Mouse (Mus musculus) neutrophil, adult 5-6 weeks (primary cell): ENCODE results near the gene Akap13. TPM values are rescaled to one million over a fixed set of nuclear protein-coding genes. Genes with fewer than 3 reads are reported as not detected.
A peak's percentile ranks its signal among the peaks of the same experiment; 100 is the strongest.

Experiments
- ATAC-seq: fragments of 151-379, 151-347 bp; 2 replicates; pipeline ENCODE4 v1.8.0; 2017; ENCODE audit warnings: mild to moderate bottlenecking, moderate TSS enrichment; ENCODE audit not compliant: insufficient number of reproducible peaks, poor library complexity, low FRiP score, severe bottlenecking; ENCODE audit errors: extremely low read depth
- total RNA-seq: library from RNA; stranded (forward); fragments of 200-1000 nt; gene quantifications from 2 replicates; pipeline ENCODE4 v1.2.3, GENCODE M21; 2017

Akap13 gene
- 895 and 935 TPM in 2 replicates for total RNA-seq

GRCm38 (mm10) chr7:75455223-75456151 lies at the start of gene Akap13:
Akap13 (plus strand) TSS chr7:75455534.
- ATAC-seq = peak; percentile 96

- no peak for ATAC-seq
These were observed 44.7 kb upstream of the Akap13 start for GRCm38 (mm10) chr7:75410641-75411040.

DNA sequence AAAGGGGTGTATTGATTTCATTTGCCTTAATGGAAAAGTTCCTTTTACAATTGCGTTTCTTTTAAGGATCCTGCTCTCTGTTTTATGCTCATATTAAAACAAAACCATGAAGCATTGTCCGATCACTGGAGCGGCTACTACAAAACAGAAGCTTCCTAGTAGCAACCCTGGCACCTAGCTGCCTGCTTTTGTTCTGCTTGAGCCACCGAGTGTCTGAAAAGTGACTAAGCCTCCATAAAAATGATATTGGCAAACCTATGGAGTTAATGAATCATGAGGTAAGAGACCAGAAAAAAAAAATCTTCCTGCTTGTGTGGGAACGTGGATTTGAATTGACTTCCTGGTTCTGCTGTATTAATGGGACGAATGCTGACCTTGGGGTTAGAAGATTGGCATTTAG lies 44.1 kb upstream of the Akap13 start:
- ATAC-seq = no peak

DNA sequence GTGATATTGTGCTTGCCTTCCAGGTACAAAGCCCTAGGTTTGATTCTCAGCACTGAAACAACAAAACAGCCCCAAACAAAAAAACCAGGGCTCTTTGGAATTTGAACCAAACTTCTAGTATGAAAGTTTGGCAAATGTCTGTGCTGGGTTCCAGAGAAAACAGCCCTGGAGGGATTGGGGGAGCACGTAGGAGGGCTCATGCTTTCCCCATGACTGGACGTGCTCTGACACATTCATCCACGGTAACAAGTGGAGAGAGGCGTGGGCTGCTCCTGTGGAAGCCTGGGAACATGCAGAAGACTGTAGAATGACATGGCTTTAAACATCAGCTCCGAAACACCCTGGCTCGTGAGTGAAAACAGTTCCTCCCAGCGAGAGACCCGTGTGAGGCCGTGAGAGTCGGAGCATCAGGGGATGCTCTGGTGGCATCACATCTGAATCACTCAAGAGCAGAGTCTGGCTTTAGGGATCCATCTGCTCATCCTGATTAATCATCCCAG lies 43.3 kb upstream of the Akap13 start:
- no peak for ATAC-seq

GRCm38 (mm10) chr7:75412568-75412967 lies 42.8 kb upstream of the Akap13 start:
- no peak for ATAC-seq

- ATAC-seq = 0 out of 2 replicates have a peak, but pooled peaks have one; percentile 33
These were observed 41.4 kb upstream of the Akap13 start for GRCm38 (mm10) chr7:75413903-75414302.

DNA sequence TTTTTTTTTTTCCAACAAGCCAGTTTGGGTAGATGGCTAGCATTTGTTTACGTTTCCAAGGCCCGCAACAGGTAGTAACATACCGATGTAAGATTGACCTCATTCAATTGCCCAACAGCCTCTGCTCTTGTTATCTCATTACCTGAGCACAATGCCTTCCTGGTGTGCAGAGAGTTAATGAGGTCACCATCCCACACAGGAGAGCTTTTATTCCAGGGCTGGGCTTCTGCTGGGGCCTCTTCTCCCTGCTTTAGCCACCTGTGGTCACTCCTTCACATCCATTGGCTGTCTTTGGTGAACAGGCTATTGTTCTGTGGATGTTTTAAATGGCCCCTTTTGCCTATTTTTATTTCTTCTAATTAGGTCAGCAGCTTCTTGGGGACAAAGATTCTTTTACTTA lies 41.0 kb upstream of the Akap13 start:
- ATAC-seq = no peak

DNA sequence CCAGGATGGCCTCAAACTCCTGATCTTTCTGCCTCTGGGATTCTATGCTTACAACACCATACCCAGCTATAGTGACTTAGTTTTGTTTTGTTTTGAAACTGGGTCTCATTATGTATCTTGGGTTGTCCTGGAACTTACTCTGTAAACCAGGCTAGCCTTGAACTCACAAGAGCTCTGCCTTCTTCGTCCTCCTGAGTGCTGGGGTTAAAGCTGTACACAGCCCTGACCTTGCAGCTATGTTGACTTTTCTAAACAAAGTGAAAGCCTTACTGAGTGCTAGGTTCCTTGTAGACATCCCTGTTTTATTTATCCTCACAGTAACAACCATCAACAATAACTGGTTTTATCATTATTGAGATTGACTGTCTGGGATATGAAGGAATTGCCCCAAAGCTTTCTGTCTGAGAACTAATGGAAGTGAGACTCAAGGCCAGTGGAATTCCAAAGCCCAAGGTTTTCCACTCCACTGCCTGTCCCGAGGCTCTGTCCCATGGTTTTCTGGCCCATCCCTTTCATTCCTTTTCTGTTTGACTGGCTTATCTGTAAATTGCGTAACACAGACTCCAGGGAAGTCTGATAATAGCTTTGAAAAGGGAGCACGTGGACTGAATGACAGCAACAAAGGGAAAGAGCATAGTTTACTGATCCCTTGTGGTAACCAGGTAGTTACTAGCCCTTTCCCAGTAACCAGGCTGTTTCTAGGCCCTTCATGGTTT lies 40.0 kb upstream of the Akap13 start:
- no peak for ATAC-seq

DNA sequence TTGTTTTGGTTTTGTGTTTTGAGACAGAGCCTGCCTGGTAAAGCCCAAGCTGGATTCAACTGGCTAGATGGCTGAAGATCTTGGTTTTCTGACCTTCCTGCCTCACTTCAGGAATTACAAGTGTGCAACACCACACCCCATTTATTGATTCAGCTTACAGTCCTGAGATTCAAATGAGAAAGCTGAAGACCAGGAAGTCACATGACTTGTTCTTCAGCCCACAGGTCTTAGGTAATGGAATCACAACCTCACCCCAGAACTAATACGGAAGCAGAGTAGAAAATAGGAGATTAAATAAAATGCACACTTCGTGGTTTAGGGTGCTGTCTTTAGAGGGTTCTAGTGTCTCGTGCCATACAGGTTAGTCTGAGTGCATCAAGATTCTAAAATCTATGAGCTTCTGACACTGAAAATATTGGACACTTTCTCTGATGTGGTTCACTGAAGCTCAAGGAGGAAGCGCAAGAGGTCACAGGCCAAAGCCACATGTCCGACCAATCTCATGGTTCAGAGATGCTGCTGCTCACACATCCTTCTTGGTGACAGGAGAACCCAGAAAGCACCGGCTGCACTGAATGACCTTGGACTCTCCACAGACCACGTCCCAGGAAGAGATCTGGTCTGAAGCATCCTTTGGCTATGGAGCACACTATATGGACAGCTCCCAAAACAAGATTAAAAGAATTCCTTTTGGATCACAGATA lies 39.3 kb upstream of the Akap13 start:
- ATAC-seq = 0 out of 2 replicates have a peak, but pooled peaks have one; percentile 13

DNA sequence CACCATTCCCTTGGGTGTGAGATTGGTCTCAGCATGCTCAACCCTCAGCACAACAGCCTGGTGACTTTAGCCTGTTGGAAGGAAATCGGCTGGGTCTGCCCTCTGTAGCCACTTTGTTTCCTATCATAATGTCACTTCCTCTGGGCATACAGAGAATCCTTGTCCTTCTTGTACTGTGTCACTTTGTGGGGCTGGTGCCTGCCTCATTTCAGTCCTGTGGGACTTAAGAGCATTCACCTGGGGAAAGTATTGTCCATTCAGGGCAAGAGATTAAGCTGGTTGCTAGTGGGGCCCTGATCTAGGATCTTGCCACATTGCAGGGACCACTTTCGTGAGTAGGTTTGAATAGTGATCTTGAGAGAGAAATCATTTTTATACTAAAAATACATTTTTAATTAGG lies 34.4 kb upstream of the Akap13 start:
- ATAC-seq = no peak

DNA sequence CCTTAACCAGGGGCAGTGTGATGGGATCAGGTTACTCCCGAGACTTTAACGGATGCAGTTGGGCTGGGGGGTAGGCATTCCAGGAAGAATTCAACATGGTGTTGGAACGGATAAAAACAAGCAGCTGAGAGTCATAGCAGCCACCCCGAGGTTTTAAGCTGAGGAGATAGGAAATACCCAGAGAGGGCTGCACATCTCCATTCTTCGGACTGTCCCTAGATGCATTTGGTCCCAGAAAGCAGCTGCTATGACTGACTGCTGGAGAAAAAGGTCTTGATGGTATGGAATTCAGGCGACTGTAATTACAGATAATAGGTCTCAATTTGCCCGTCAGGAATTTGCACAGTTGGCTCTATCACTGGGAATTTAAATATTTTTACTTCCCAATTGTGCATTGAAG lies 31.2 kb upstream of the Akap13 start:
- ATAC-seq = no peak

GRCm38 (mm10) chr7:75427322-75427721 lies 28.0 kb upstream of the Akap13 start:
- no peak for ATAC-seq

- no peak for ATAC-seq
These were observed 26.4 kb upstream of the Akap13 start for GRCm38 (mm10) chr7:75428913-75429312.

DNA sequence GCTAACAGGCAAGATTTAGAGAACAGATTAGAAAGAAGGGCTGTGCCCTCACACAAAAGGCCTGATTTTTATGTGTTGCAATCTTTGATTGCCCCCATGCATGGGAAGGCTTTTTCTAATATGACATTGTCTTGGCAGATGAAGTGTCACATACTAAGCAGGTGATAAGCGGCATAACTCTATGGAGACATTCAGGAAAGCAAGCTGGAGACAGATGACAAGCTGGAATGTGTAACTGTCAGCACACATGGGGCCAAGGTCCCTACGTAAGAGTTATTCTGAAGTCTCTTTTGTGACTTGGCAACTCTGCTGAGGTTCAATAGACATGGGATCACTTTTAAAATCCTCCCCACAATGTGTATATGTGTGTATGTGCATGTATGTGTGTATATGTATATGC lies 24.8 kb upstream of the Akap13 start:
- no peak for ATAC-seq

DNA sequence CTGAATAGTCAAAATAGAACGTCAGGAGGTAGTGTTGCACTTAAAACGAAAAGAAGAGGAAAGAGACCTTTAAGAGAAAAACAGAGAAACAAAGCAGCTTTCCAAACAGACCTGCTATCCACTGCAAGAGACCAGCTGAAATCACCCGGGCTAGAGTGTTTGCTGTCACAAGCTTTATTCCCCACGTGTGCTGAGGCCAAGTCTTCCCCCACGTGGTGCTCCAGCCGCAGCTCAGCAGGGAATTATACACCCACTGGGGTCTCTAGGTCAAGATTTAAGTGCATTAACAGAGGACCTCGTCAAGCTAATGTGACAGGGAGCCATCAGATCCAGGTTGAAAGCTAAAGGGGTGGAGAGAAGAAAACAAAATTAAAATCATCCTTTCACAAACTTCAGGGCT lies 24.3 kb upstream of the Akap13 start:
- ATAC-seq = no peak

GRCm38 (mm10) chr7:75432046-75432445 lies 23.3 kb upstream of the Akap13 start:
- no peak for ATAC-seq

DNA sequence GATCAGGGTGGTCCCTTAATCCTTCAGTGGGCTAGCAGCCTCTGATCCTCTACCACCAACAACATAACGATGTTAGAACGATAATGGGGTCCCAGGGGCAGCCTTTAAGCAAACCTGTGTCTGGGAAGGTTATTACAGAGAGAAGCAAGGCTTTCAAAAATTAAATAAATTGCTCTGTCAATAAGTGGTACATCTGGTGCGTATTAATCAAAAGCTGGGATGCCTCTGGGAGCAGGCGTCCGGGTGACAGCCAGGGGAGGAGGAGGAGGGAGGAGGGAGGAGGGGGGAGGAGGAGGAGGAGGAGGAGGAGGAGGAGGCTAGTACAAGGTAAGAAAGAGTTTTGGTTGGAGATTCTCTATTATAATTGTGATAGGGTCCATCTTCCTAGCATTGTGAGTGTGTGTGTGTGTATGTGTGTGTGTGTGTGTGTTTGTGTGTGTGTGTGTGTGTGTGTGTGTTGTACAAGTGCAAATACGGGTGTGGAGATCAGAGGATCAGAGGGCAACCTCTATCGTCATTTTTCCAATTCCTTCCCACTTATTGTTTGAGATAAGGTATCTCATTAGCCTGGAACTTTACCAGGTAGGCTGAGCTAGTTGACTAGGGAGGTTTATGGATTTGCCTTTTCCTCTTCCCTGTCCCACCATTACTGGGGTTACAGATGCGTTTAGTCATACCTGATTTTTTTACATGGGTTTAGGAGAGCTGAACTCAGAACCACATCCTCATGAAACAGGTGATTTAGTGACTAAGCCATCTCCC lies 18.7 kb upstream of the Akap13 start:
- ATAC-seq = no peak

DNA sequence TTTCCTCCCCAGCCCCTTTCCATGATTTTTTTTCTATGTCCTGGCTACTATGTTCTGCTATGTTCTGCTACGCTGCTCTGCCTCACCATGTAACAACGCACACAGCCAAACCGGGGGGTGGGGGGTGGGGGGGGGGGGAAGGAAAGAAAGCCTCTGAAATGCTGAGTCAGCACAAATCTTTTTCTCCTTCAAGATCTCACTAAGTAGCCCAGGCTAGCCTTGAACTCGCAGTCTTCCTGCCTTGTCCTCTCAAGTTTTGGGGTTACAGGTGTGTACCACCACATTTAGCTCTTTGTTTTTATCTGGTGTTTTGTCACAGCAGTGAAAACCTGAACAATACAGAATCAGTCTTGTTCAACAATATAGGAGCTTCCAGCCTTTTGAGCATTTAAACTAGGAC lies 15.8 kb upstream of the Akap13 start:
- no peak for ATAC-seq

DNA sequence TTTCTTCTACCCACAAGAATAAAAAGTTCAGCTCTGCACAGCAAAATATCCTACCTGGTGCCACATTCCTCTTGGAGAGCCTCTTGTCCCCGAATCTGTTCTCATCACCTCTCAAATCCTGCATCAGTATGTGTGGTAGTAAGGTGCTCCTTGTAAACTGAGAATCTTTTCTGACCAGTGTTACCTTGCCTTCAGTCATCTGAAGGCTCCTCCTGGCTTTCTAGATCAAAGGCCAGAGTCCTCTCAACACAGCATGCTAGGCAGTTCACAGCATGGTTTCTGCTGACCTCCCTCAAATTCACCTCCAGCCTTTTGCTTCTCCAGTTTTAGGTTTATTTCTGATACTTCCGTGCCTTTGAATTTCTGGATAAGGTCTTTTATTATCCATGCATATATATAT lies 15.1 kb upstream of the Akap13 start:
- no peak for ATAC-seq
